Mouse (Mus musculus) kidney, postnatal 25 days (tissue): ENCODE data around the gene Alms1.
A peak's percentile ranks its signal among the peaks of the same experiment; 100 is the strongest.
"Not testable (repeated sequence)": the region's sequence is repeated elsewhere in the genome, so short reads cannot be mapped to it uniquely, and the experiment has no call there.

ENCODE experiments used
- DNase-seq, 2 experiments: peaks; one replicate each; pipeline ENCODE4 v3.0.0; 2021; ENCODE audit warnings: mixed read lengths in 2 of 2

Gene Alms1

DNA sequence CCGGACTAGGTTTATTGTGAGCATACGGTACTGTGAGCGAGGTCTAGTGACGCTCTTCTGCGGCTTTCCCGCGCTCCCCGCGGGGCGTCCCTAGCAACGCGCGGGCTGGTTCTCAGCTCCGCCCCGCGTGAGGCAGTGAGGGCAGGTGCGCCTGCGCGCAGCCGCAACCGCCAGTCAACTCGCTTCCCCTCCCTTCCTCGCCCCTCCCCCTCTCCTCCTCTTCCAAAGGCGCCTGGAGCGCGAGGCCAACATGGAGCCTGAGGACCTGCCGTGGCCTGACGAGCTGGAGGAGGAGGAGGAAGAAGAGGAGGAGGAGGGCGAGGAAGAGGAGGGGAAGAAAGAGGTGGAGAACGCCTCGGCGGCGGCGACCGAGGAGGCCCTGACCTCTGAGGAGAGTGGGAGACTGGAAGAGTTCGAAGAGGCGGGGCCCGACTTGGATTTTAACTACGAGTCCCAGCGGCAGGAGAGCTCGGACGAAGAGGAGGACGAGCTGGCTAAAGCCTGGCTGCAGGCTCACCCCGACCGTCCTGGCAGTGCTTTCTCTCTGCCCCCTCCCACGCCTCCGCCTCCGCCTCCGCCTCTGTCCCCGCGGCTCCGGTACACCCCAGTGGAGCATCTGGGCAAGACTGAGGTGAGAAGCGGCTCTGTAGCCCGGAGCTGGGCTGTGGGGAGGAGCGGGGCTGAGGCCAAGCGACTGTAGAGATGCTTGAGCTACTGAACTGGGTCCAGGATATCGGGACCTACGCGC, at the start of gene Alms1:
Gene Alms1 (plus strand): TSS at position 136 of the 748 bp plus-strand sequence.
- peak; percentile 97 for DNase-seq

DNA sequence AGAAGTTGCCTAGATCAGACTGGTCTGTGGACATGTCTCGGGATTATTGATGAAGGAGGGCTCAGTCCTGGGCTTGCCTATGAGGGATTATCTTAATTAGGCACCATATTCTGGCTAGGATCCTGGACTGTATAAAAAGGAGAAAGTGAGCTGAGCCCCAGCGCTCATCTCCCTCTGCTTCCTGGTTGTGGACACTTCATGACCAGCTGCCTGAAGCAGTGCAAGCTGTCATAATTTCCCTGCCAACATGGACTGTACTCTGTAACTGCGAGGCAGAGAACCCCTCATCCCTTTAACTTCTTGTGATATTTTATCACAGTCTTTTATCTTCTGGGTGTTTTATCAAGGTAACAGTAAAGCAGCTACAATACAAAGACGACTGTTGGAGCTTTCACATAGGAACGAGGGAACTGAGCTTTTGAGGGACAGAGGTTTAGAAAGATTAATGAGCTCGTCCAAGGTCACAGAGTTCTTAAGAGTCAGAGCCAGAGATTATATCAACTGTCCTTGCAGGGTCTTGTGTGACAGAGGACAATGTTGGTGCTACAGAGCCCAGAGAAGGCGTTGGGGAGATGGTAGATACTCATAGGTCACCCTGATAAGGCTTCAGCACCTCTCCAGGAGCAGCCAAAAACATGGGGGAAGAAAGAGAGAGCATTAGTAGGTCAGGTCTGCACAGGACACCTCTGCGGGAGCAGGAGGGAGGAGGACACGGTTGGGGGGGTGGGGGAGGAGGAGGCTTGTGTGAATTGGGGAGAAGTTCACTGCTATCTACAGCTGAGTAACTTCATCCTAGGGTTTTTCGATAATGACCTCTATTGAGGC, 43.8 kb upstream of the Alms1 start:
- DNase-seq = no peak

DNA sequence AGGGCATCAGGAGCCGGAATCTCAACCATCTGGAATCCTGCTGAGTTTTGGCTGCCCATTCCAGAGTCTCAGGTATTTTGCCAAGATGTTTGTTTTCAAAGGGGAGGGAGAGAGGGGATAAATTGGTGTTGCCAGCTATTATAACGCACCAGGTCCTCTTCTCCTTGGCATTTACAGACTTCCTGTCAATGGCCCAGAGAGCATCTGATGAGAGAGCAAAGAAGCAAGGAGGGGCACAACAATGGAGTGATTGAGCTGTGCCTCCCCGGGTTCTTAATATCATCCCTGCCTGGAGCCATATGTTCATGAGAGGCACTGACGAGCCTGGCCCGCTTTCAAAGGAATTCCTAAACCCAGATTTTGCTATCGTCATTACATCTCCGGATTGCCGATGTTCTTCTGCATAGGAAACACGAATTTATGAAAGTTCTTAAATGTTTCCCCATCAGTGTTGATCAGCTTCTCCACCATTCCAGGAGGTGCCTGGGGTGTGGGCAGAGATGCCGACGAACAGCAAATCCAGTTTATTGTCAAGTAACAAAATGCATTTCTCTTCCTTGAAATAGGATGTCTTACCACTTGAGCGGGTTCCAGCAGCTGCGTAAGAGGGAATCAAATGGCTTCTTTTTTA, 43.0 kb upstream of the Alms1 start:
- no peak for DNase-seq

DNA sequence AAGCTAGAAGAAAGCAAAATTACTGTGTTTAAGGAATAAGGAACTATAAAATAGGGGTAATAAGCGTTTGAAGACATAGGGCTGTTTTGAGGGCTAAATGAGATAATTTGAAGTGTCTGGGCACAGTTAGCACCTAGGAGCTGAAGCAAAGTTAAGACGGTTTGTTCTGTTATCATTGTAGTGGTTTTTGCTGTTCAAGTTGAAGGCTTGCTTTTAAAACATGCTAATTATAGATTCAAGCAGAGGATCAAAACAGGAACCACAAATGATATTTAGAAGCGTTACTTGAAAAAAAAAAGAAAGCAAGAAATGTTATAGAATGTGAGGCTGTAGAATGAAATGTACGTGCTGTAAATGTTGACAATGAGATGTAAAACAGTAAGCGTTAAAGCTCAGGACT, 39.7 kb upstream of the Alms1 start:
- no peak for DNase-seq

DNA sequence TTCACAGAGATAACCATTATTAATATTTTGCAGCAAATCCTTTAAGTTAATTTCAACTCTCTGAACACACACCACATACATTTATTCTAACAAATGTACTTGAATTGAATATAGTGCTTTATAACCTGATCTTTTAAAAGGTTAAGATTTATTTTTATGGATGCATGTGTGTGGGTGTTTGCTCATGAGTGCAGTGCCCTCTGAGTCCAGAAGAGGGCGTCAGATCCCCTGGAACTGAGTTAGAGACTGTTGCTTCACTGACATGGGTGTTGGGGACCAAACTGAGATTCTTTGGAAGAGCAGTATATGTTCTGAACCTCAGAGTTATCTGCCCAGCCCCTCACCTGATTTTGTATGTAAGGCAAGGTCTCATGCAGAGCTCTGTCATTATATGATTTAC, 25.0 kb upstream of the Alms1 start:
- DNase-seq = no peak

DNA sequence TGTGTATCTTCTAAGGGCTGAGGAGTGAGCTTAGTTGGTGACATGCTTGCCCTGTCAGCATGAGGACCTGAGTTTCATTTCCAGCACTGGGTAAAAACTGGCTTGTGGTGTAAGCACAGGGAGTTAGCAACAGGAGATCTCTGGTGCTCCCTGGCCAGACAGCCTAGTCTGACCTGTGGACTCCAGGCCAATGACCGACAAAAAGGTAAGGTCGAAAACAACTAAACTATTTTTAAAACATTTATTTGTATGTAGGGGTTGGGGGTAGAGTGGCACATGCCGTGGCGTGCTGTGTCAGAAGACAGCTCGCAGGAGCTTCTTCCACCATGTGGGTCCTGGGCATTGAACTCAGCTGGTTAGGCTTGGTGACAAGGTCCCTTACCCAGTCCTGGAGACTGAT, 14.5 kb upstream of the Alms1 start:
- peak; percentile 3 to 41 for DNase-seq

DNA sequence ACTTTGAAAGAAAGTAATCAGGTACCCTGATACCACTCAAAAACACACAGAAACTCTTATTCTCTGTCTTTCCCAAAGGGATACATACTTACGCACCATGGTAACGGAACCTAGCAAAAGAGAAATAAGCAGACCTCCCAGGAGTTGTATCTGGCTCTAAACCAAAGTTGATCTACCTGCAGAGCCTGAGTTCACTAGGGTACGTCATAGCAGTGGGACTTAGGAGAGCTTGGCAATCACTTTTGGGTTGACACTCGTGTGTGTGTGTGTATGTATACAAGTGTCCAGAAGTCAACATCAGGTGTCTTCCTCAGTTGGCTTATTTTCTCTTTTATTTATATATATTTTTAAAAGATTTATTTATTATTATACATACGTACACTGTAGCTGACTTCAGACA, 5.6 kb upstream of the Alms1 start:
- no peak for DNase-seq

DNA sequence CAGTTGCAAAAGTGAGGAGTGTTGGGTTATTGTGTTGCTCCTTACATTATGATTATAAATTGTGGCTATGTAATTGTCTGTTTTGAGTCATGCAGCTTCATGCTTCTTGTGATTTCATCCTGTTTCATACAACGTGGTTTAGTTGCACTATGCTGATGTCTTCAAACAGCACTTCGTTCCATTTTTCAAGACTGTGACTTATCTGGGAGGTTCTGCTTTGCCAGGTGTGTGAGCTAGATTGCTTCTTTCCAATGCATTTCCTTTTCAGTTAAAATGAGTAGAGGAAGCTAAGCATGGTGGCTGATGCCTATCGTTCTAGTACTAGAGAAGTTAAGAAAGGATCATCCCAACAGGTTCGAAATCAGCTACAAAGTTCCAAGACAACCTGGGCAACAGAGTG, 2.7 kb upstream of the Alms1 start:
- no peak for DNase-seq

DNA sequence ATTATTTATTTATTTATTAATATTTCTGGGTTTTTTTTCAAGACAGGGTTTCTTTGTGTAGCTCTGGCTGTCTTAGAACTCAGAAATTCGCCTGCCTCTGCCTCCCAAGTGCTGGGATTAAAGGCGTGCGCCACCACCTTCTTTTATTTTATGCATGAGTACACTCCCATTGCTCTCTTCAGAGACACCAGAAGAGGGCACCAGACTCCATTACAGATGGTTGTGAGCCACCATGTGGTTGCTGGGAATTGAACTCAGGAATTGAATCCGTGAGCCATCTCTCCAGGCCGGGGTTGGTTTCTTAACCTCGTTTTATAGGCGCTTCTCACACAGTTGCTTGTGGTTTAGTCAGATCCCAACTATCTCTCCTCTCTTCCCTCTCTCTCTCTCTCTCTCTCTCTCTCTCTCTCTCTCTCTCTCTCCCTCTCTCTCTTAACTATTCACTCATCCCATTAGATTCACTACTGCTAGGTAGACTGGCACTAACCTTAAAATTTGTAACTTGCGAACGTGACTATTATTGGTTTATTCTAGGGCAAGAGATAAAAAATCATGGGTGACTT, 445 bp upstream of the Alms1 start:
- peak in 1 of 2 experiments; percentile 20 for DNase-seq

DNA sequence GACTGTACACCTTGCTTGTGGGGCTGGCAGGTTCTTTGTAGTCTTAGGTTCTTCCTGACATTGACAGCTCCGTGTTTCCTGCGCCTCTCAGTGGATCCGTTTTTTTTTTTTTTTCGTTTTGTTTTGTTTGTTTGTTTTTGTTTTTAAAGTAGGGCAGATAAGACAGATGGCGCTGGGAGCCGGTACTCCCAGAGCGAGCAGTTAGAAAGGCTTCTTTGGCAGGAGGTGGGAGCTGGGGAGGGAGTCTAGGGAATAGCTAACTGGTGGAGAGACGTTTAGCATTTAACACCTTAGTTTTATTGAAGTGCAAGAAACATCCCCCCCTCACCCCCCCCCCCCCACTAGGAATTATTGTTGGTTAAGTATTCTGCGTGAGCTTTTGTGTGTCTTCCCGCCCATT, 833 bp downstream of the Alms1 start:
- DNase-seq = no peak

DNA sequence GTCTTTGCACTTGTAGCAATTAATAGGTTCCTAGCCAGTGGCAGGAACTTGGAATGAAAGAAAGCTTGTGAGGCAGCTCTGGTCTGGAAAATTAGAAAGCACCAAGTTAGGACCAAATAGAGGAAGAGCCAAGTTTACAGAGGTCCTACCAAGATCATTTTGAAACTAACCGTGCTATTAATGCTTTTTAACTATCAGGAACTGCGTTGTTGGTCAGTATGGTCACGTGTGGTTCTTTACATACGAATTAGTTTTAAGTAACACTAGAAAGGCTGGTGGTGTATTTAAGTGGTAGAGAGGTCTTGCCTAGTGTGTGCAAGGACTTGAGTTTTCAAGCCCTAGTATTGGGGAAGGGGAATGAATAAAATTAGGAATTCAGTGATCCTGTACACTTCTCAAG, 1.2 kb downstream of the Alms1 start:
- DNase-seq = no peak

DNA sequence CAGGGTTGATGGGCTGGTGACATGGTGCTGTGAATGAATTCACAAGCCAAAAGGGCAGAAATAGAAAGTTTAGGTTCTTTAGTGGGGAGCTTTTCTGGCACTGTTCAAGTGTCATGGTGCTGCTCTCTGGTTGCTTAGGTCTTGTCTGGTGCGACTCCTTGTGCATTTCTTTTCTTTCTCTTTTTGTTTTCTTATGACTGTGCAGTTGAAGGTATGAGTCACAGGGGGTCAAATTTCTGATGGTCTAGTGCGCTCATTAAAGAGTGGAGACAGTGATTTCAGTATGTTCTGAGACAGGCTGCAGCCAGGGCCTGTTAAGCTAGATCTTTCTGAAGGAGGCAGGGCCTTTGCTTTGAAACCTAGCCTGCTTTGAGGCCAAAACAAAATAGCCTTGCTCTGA, 2.8 kb downstream of the Alms1 start:
- no peak for DNase-seq

DNA sequence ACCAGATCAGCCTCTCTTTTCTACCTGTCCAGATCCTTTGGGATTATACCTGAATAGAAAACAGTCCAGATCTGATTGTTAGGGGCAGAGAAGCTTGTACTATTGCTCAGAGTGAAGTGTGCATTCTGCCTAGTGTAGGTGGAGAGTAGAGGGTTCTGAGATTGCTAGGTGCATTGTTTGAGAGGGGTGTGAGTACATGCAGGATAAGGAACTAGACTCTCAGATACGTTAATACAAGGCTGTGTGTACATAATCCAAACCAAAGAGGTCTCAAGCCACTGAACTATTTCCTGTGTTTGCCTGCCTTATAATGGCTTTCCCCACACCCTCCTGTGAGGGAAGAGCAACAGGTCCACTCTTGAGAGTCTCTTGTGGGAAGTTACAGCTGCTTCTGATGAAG, 12.0 kb downstream of the Alms1 start:
- no peak for DNase-seq

DNA sequence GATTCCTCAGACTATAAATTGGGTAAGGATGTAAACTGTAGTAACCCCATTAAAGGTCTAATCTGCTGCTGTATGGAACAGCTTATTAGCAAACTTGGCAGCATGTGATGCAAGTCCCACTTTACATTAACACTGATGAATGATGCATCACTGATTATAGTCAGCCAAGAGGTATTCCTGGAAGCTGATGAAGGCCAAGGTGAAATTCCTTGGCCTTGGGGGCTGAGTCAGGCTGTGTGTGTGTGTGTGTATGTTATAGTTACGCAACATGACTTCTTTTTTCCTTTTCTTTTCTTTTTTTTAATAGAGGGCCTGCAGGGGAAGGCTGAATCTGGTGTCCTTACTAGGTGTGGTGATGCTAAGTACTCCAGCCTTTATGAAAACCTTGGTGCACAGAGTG, 23.2 kb downstream of the Alms1 start:
- no peak for DNase-seq

DNA sequence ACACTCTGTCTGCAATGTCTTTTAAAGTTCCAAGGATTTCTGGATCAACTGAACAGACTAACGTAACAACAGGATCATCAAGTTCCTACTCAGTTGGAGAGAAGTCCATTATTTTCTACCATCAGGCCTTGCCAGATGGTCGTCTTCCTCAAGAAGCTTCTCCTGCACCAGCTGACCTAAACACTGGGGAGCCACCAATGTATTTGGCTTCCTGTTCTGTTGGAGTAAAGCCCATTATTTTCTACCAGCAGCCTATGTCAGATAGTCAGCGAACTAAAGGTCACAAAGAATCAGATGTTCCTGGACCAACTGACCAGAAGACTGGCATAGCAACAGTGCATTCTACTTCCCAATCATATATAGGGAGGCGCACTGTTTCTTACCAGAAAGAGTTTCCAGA, 33.5 kb downstream of the Alms1 start:
- no peak for DNase-seq

DNA sequence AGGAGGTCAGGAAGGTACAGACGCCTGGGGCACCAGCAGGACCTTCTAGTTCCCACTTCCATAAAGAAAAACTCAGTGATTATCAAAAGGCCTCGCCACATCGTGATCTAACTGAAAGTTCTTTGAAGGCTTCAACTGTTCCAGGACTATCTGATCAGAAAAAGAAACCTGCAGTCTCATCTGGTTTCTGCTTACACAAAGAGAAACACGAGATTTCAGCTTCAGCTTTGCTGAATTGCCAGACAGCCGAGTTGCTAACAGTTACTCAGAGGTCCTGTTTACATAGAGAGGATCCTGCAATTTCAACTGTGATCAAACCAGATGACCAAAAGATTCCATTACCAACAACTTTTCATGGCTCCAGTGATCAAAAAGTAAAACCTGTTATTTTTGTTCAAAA, 34.3 kb downstream of the Alms1 start:
- no peak for DNase-seq

DNA sequence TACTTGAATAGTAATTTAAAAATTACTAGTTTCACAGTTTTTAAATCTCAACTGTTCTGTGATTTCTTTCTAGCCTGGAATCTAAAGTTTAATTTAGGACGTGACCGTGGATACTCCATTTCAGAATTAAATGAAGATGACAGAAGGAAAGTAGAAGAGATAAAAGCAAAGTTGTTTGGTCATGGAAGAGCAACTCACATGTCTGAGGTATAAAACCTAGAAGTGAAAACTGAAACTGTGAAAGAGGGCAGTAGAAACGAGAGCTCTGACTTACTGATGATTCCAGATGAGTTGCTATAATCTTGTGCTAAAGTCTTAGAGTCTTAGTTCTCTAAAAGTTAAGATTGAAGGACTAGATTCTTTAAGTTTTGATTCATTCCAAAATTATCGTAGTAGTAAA, 37.2 kb downstream of the Alms1 start:
- no peak for DNase-seq

DNA sequence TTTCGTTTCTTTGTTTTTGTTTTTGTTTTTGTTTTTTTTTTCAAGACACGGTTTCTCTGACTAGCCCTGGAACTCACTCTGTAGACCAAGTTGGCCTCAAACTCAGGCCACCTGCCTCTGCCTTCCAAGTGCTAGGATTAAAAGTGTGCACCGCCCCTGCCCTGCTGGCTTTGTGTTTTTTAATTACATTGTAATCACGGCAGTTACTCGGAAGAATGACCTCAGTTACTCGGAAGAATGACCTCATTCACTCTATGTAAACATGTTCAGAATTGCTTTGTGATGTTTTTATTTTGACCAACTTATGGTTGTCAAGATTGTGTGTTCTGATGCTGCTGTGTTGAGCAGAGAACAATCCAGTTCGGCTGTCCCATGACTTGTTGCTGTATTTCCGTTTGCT, 45.8 kb downstream of the Alms1 start:
- no peak for DNase-seq

DNA sequence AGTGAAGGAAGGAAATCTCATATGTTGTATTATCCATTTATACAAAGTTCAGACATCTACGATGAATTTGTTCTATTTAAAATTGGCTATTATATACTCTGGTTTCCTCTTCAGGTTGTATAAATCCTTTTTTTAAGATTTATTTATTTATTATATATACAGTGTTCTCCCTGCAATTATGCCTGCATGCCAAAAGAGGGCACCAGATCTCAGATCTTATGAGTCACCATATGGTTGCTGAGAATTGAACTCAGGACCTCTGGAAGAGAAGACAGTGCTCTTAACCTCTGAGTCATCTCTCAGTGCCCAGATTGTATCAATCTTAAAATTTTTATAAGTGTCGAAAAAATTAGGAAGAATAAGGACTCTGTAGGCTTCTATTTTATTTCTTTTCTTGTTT, 65.9 kb downstream of the Alms1 start:
- no peak for DNase-seq

DNA sequence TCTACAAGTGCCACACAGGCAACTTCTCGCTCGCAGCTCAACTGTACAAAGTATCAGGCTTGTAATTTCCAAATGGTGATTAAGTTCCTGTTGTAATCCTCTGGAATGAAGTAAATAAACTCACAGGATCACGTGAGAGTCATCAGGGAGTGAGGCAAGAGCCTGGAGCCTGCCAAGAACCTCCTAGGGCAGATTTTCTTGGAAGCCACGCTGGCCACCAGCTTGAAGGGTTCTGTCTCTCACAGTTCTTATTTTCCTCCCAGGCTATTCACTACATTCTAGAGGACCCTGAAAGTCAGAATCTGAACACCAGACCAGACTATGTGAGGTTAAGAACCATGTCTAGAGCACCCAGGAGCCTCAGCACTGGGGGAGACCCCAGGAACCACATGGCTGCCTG, 114.6 kb downstream of the Alms1 start:
- peak; percentile 59 to 64 for DNase-seq

DNA sequence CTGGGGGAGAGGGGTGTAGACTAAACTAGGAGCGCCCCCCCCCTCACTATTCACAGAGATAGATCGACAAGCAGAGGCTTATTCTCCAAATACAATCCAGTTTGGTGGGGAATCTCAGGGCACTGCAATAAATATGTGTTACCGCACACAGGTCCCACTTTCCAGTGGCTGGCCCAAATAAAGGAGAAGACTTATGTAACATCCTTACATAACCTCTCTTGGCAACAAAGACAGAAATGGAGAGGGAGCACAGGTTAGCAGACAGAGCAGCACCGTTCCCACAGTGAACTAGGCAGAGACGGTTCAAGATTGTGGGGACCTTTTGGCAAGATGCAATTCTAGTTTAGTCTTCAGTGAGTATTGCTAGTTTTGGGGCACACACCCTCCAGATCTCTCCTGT, 121.9 kb downstream of the Alms1 start:
- DNase-seq = not testable (repeated sequence)

DNA sequence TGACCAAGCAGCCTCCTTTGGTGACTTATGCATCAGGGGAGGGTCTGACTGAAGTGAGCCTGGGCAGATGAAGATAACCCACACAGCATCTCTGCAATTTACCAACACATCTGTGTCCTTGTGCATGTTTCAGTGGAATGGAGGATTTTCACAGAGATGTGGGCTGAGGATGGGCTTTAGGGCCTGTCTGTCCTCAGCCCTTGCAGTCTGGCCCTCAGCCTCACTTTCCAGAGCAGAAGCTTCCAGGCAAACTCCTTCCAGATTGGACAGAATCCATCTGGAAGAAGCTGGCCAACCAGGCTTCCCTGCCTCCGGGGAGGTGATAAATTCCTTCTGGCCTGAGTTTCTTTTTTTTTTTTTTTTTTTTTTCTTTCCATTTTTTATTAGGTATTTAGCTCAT, 122.3 kb downstream of the Alms1 start:
- not testable (repeated sequence) for DNase-seq

DNA sequence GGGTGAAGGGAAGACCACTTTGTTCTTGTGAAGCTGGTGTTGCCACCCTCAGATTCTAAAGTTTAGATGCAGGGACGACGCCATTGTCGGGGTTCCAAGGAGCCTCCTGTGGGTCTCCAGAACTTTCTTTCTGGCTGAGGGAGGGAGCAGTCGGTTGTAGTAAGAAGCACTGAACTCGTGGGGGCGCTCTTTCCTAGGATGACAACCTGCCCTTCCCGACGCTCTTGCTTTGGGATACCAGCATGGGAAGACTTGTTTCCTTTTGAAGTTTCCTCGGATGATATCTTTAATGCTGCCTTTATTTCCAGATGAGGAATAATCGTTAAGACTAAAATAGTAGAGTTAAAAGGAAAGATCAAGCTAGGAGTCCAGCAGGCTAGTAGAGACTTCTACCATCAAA, 125.8 kb downstream of the Alms1 start, which contains the start of gene Nat8f7:
Gene Nat8f7 (minus strand): TSS at position 101 of the 400 bp plus-strand sequence.
- DNase-seq = not testable (repeated sequence)
